ENCODE assay signal across 22 mouse cellular contexts in genomic region chr4:150706291-150706690, GRCm38 (mm10). TPM values are rescaled to one million over a fixed set of nuclear protein-coding genes. Genes with fewer than 3 reads are reported as not detected.
DNase-seq lines count a peak whose midpoint lies in the region; ATAC-seq and TF ChIP-seq lines count a peak whose summit lies in the region.
"Had no signal": no experiment of that assay in that cellular context is flagged by ENCODE, and none has a peak within 500 bp of the region (broad histone marks: within the 10 kb centered on the region; RNA-seq: fewer than 3 reads in every experiment).

No protein-coding gene starts in this region.

- no peaks in the 10 kb centered on the region for H3K36me3 ChIP-seq in liver, embryonic 12.5 days
- H3K36me3 ChIP-seq in liver, embryonic 14.5 days (replicated peaks; ENCODE audit: control insufficient read depth, insufficient read depth, low read depth), result no peaks in the 10 kb centered on the region
- H3K36me3 ChIP-seq: embryonic facial prominence, embryonic 13.5 days; hindbrain, embryonic 12.5 days; intestine, embryonic 15.5 days; stomach, embryonic 15.5 days had no signal

- 0 out of 2 replicates have a peak, but pooled peaks cover 4% of the 10 kb centered on the region for H3K27me3 ChIP-seq in liver, embryonic 12.5 days (replicated peaks)
- no peaks in the 10 kb centered on the region for H3K27me3 ChIP-seq in liver, embryonic 14.5 days (ENCODE audit: control insufficient read depth, insufficient read depth, low read length)
- H3K27me3 ChIP-seq: embryonic facial prominence, embryonic 13.5 days; intestine, embryonic 15.5 days; stomach, embryonic 15.5 days had no signal

- H3K9ac ChIP-seq in liver, embryonic 12.5 days, result no peak overlapping the region
- no peak overlapping the region for H3K9ac ChIP-seq in liver, embryonic 14.5 days (replicated peaks)
- H3K9ac ChIP-seq: embryonic facial prominence, embryonic 13.5 days; hindbrain, embryonic 12.5 days; intestine, embryonic 15.5 days; stomach, embryonic 15.5 days had no signal

- H3K4me1 ChIP-seq in liver, embryonic 12.5 days, result peaks cover 21% of the 10 kb centered on the region; the same call in 1 of the 2 replicates
- H3K4me1 ChIP-seq in liver, embryonic 14.5 days (replicated peaks; ENCODE audit: control insufficient read depth in 2 of 2, insufficient read depth in 2 of 2, low read length in 1 of 2), result peaks cover 0 to 5% of the 10 kb centered on the region in 2 experiments; a peak in 2 of 4 replicates

- TF ChIP-seq CTCF in liver, embryonic 14.5 days (IDR thresholded peaks at IDR 0.05; ENCODE audit: low read depth), result no peak

- H3K27ac ChIP-seq in liver, embryonic 12.5 days, result no peak overlapping the region
- H3K27ac ChIP-seq in liver, embryonic 14.5 days, result no peak overlapping the region
- H3K27ac ChIP-seq: embryonic facial prominence, embryonic 13.5 days; hindbrain, embryonic 12.5 days; intestine, embryonic 15.5 days had no signal

- no peak overlapping the region for H3K4me3 ChIP-seq in liver, embryonic 12.5 days
- H3K4me3 ChIP-seq in liver, embryonic 14.5 days (ENCODE audit: insufficient read depth in 1 of 2, low read depth in 2 of 2, low read length in 2 of 2), result no peak overlapping the region
- H3K4me3 ChIP-seq: embryonic facial prominence, embryonic 13.5 days; hindbrain, embryonic 12.5 days; intestine, embryonic 15.5 days; myocyte; stomach, embryonic 15.5 days had no signal

- ATAC-seq in liver, embryonic 12.5 days, result peak; percentile 25; the same call in 1 of the 2 replicates
- ATAC-seq in liver, embryonic 14.5 days (ENCODE audit: insufficient read depth), result peak; percentile 19; the same call in 1 of the 2 replicates

- DNase-seq in adrenal gland, adult 2 months, result peak; percentile 28
- no peak for DNase-seq in adrenal gland, postnatal 4 days (ENCODE audit: low spot score in 2 of 2)
- DNase-seq in liver, result no peak
- DNase-seq in liver, embryonic 14.5 days (ENCODE audit: low read depth in 3 of 3, low spot score in 3 of 3), result no peak
- no peak for DNase-seq in lung, postnatal 10 days
- DNase-seq in thymus, postnatal 10 days (ENCODE audit: low spot score in 2 of 2), result no peak
- DNase-seq in right cerebral cortex, postnatal 4 days, result no peak
- DNase-seq: cerebellum, adult 11-12 months; heart, postnatal 10 days; layer of hippocampus, adult 9-11 months; midbrain, embryonic 14.5 days; thymus, postnatal 25 days had no signal

- no peak for TF ChIP-seq EP300 in liver, embryonic 14.5 days (IDR thresholded peaks at IDR 0.05; ENCODE audit: low read depth)

- H3K4me2 ChIP-seq in liver, embryonic 12.5 days, result no peak overlapping the region
- no peak overlapping the region for H3K4me2 ChIP-seq in liver, embryonic 14.5 days (ENCODE audit: low read depth)
- H3K4me2 ChIP-seq: embryonic facial prominence, embryonic 13.5 days; hindbrain, embryonic 12.5 days; intestine, embryonic 15.5 days; stomach, embryonic 15.5 days had no signal

- WGBS in liver, embryonic 12.5 days (ENCODE audit: insufficient replicate concordance), result 81% methylated on average over 7 of the region's 7 CpGs
- WGBS in liver, embryonic 14.5 days (ENCODE audit: insufficient replicate concordance), result 75% methylated on average over 7 of the region's 7 CpGs

- no peaks in the 10 kb centered on the region for H3K9me3 ChIP-seq in liver, embryonic 12.5 days (replicated peaks)
- no peaks in the 10 kb centered on the region for H3K9me3 ChIP-seq in liver, embryonic 14.5 days (ENCODE audit: control insufficient read depth, low read length)
- H3K9me3 ChIP-seq: hindbrain, embryonic 12.5 days; intestine, embryonic 15.5 days; stomach, embryonic 15.5 days had no signal

RNA-seq across cellular contexts. Expression of gene Slc45a1, which starts 54.3 kb away (rescaled TPM):
- total RNA-seq in adrenal gland, adult 2 months (2021), result under 1 TPM; 0.37 to 0.62 TPM
- 0.73 and 1.5 TPM in 2 replicates for polyA plus RNA-seq in adrenal gland, adult 2 months (2012; rRNA removed)
- total RNA-seq in adrenal gland, postnatal 4 days (2021), result 1 to 10 TPM; 1.5 to 1.7 TPM
- 0.05 TPM in 1 of 2 replicates, not detected in the other for polyA plus RNA-seq in liver, embryonic 12.5 days (2016; fragmentation: Nextera tagmentation; extraction: Ambion mirVana)
- 0.02 TPM in 1 of 2 replicates, not detected in the other for polyA plus RNA-seq in liver, embryonic 14.5 days (2012; rRNA removed)
- not detected in 2 replicates for polyA plus RNA-seq in liver, embryonic 14.5 days (2014; fragmentation: Nextera tagmentation; extraction: Ambion mirVana)
- total RNA-seq: gastrocnemius, adult 8-10 months; heart, postnatal 10 days; megakaryocyte, adult 5-6 weeks; MEL; neutrophil, adult 5-6 weeks had no signal
- polyA plus RNA-seq: myocyte had no signal
